Mouse (Mus musculus) stomach, embryonic 15.5 days (tissue): ENCODE data around the gene Gm2115. TPM values are rescaled to one million over a fixed set of nuclear protein-coding genes. Genes with fewer than 3 reads are reported as not detected.

Experiments used
- ATAC-seq: fragments of 200-750 bp; cut with Nextera tagmentation; 2 replicates; pipeline ENCODE4 v1.8.0; 2017; ENCODE audit warnings: low read depth, moderate number of reproducible peaks, moderate TSS enrichment; ENCODE audit not compliant: insufficient read depth, low FRiP score
- H3K27ac ChIP-seq: fragments of 300-500 bp; sonication (generic); 2 replicates; pipeline ENCODE4 v1.5.1; 2015; ENCODE audit warnings: mild to moderate bottlenecking, inconsistent platforms
- H3K27me3 ChIP-seq: fragments of 300-500 bp; sonication (generic); replicated peaks from 2 replicates; pipeline ENCODE4 v1.6.1; 2015; ENCODE audit warnings: inconsistent platforms
- H3K36me3 ChIP-seq: fragments of 300-500 bp; sonication (generic); 2 replicates; pipeline ENCODE4 v1.6.1; 2015; ENCODE audit warnings: inconsistent platforms
- H3K4me1 ChIP-seq: fragments of 300-500 bp; sonication (generic); 2 replicates; pipeline ENCODE4 v1.6.1; 2015; ENCODE audit warnings: inconsistent platforms
- H3K4me2 ChIP-seq: fragments of 300-500 bp; sonication (generic); 2 replicates; pipeline ENCODE4 v1.6.1; 2015; ENCODE audit warnings: mild to moderate bottlenecking, inconsistent platforms
- H3K4me3 ChIP-seq: fragments of 300-500 bp; sonication (generic); replicated peaks from 2 replicates; pipeline ENCODE4 v1.5.1; 2015; ENCODE audit warnings: inconsistent platforms
- H3K9ac ChIP-seq: fragments of 300-500 bp; sonication (generic); 2 replicates; pipeline ENCODE4 v1.6.1; 2015; ENCODE audit warnings: inconsistent platforms
- H3K9me3 ChIP-seq: fragments of 300-500 bp; sonication (generic); 2 replicates; pipeline ENCODE4 v1.6.1; 2016; ENCODE audit warnings: inconsistent platforms
- WGBS: fragments of 180-500 bp; shearing (Covaris S2); methylation state at CpG from one replicate; pipeline ENCODE4 v1.1.7; 2015; 5-methylcytosine and 5-hydroxymethylcytosine counted together
- polyA plus RNA-seq: library from polyadenylated mRNA; unstranded; fragments of >200 nt; fragmentation: Nextera tagmentation; extraction: Ambion mirVana; gene quantifications from 2 replicates; pipeline ENCODE4 v1.2.1, GENCODE M21; 2015

Gm2115 gene
- polyA plus RNA-seq, 1 experiment from 2014 or later = 3.1 TPM

GRCm38 (mm10) chr7:84606293-84606749 is 77.6 kb downstream of the Gm2115 start, which contains the start of gene Fah:
TSS of gene Fah (minus strand) at chr7:84606722.
- peaks cover 4% of the 10 kb centered on the region; the same call in 1 of the 2 replicates for H3K4me1 ChIP-seq
- H3K9me3 ChIP-seq = no peaks in the 10 kb centered on the region
- H3K36me3 ChIP-seq = no peaks in the 10 kb centered on the region
- peak within 1 kb of the TSS; percentile 51; the same call in 1 of the 2 replicates for H3K27ac ChIP-seq
- peak within 1 kb of the TSS; percentile 46 for H3K9ac ChIP-seq
- H3K27me3 ChIP-seq = no peaks in the 10 kb centered on the region
- 4% methylated on average over 10 of the region's 10 CpGs for WGBS
- H3K4me2 ChIP-seq = peak within 1 kb of the TSS; percentile 93
- ATAC-seq = no peak; the same call in none of the 2 replicates
- H3K4me3 ChIP-seq = peak within 1 kb of the TSS; percentile 59

GRCm38 (mm10) chr7:84611609-84612008 is 82.9 kb downstream of the Gm2115 start:
- Histone ChIP-seq H3K4me2 (no peak overlapping the region), H3K4me3 (no peak overlapping the region), H3K36me3 (no peaks in the 10 kb centered on the region), H3K4me1 (no peaks in the 10 kb centered on the region), H3K9me3 (no peaks in the 10 kb centered on the region), H3K27me3 (no peaks in the 10 kb centered on the region), H3K9ac (no peak overlapping the region), H3K27ac (no peak overlapping the region)
- ATAC-seq = no peak
- 93% methylated on average over 1 of the region's 1 CpGs for WGBS

- no peaks in the 10 kb centered on the region for H3K27me3 ChIP-seq
- no peaks in the 10 kb centered on the region for H3K9me3 ChIP-seq
- H3K36me3 ChIP-seq = 0 out of 2 replicates have a peak, but pooled peaks cover 3% of the 10 kb centered on the region
- no peak for ATAC-seq
- no peak overlapping the region for H3K27ac ChIP-seq
- H3K9ac ChIP-seq = no peak overlapping the region
- H3K4me2 ChIP-seq = no peak overlapping the region
- no peak overlapping the region for H3K4me3 ChIP-seq
- WGBS = 73% methylated on average over 4 of the region's 4 CpGs
- no peaks in the 10 kb centered on the region for H3K4me1 ChIP-seq
Measured at GRCm38 (mm10) chr7:84612445-84612844, 83.7 kb downstream of the Gm2115 start.

- no peak for ATAC-seq
Measured at GRCm38 (mm10) chr7:84618951-84619350, 90.2 kb downstream of the Gm2115 start.

GRCm38 (mm10) chr7:84620956-84621355 is 92.2 kb downstream of the Gm2115 start:
- H3K27me3 ChIP-seq = no peaks in the 10 kb centered on the region
- 86% methylated on average over 3 of the region's 3 CpGs for WGBS
- H3K36me3 ChIP-seq = peaks cover 22% of the 10 kb centered on the region
- no peaks in the 10 kb centered on the region for H3K9me3 ChIP-seq
- no peak overlapping the region for H3K4me2 ChIP-seq
- H3K4me3 ChIP-seq = no peak overlapping the region
- no peaks in the 10 kb centered on the region for H3K4me1 ChIP-seq
- H3K27ac ChIP-seq = no peak overlapping the region
- H3K9ac ChIP-seq = no peak overlapping the region
- ATAC-seq = no peak

More at GRCm38 (mm10) chr7:84618951-84619350, 90.2 kb downstream of the Gm2115 start:
- Histone ChIP-seq H3K4me2 (no peak overlapping the region), H3K4me3 (no peak overlapping the region), H3K4me1 (no peaks in the 10 kb centered on the region), H3K9me3 (no peaks in the 10 kb centered on the region), H3K27ac (no peak overlapping the region), H3K27me3 (no peaks in the 10 kb centered on the region), H3K9ac (no peak overlapping the region), H3K36me3 (peaks cover 18% of the 10 kb centered on the region)
- 86% methylated on average over 2 of the region's 2 CpGs for WGBS

- H3K9me3 ChIP-seq = no peaks in the 10 kb centered on the region
- H3K4me2 ChIP-seq = no peak overlapping the region
- no peak overlapping the region for H3K9ac ChIP-seq
- no peak overlapping the region for H3K27ac ChIP-seq
- ATAC-seq = no peak
- H3K27me3 ChIP-seq = no peaks in the 10 kb centered on the region
- WGBS = 96% methylated on average over 4 of the region's 4 CpGs
- H3K4me1 ChIP-seq = no peaks in the 10 kb centered on the region
- no peak overlapping the region for H3K4me3 ChIP-seq
- H3K36me3 ChIP-seq = peaks cover 18% of the 10 kb centered on the region
Measured at GRCm38 (mm10) chr7:84623718-84624117, 95.0 kb downstream of the Gm2115 start.

GRCm38 (mm10) chr7:84631878-84632277 is 103.1 kb downstream of the Gm2115 start:
- no peak overlapping the region for H3K9ac ChIP-seq
- no peaks in the 10 kb centered on the region for H3K9me3 ChIP-seq
- no peak overlapping the region for H3K27ac ChIP-seq
- no peaks in the 10 kb centered on the region; the same call in 1 of the 2 replicates for H3K36me3 ChIP-seq
- WGBS = 91% methylated on average over 3 of the region's 3 CpGs
- no peak overlapping the region for H3K4me2 ChIP-seq
- no peak overlapping the region for H3K4me3 ChIP-seq
- peak; percentile 76; the same call in 1 of the 2 replicates for ATAC-seq
- H3K4me1 ChIP-seq = no peaks in the 10 kb centered on the region
- no peaks in the 10 kb centered on the region for H3K27me3 ChIP-seq

Other genes with a start within 250 kb of the Gm2115 start
- 3.6 and 4.7 TPM in 2 replicates for gene Arnt2, start 118.8 kb upstream of the Gm2115 start, polyA plus RNA-seq
- gene Fah, start 77.8 kb downstream of the Gm2115 start, polyA plus RNA-seq = 11.2 and 15.0 TPM in 2 replicates
- 177 and 188 TPM in 2 replicates for gene Zfand6, start 161.0 kb downstream of the Gm2115 start, polyA plus RNA-seq